Mouse (Mus musculus) thymus, adult 18-20 months (tissue): ENCODE measurements around the gene Runx2.

Experiments used
- DNase-seq, 2 experiments: peaks; one replicate each; pipeline ENCODE4 v3.0.0; 2022; ENCODE audit warnings: mixed read lengths in 2 of 2

Gene Runx2

DNA sequence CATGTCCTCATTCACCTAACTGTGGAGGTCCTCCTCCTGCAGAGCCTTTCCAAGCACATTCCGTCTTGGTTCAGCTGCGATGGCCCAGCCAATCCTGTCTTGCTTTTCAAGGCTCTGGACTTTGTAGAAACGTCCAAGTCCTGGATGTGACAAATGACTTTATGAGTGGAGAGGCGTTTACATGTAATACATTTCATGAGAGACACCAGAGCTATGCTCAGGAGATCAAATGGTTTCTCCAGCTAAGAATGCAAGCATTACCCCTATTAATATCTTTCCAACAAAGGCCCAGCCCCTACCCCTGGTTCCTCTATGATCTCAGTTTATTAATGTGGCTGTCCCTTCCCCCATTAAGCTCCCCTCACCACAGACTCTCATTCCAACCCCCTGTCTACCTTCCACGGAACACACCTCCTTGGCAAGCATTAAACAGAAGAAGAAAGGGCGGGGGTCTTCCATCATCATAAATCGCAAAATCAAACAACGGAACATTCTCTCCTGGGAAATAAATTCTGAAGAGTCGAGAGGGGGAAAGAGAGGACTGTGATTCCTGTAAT, 364.6 kb downstream of the Runx2 start:
- DNase-seq: no peak
